Mouse (Mus musculus): ENCODE measurements around the gene Dhx34. TPM values are rescaled to one million over a fixed set of nuclear protein-coding genes. Genes with fewer than 3 reads are reported as not detected.

Dhx34 gene
- total RNA-seq, 2 experiments from 2014 or later, result 3.2 to 3.4 TPM

DNA sequence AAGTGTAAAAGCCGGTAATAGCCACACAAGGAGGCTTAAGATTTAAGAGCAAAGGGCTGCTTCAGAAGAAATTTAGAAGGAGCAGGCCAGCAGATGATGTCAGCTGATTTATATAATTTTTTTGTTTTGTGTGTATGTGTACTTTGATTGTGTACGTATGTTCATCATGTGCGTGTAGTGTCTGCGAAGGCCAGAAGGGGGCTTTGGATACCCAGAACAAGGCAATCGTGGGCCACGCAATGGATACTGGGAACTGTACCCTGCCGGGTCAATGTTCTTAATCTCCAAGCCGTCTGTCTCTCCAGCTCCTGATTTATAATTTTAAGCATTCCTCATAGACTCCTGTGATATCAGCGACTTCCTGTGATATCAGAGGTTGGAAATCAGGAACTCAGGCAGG, 60.5 kb downstream of the Dhx34 start:
- DNase-seq, result no peak

DNA sequence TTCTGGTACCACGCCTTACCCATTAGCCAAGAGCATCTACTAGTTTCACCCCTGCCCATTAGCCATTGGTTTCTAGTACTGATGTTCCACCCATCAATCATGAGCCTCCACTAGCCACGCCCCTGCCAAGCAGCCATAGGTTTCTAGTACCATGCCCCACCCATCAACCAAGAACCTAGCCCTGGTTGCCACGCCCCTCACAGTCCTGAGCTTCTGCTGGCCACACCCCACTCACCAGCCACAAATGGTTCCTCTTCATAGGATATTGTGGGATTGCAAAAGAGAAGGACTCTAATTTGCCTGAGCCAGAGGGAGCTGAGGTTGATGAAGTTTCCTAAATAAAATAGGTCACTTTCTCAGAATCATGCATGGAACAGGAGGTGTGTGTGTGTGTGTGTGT, 61.1 kb downstream of the Dhx34 start:
- no peak for DNase-seq

- DNase-seq, result no peak
Observed at GRCm38 (mm10) chr7:16158735-16159134, 63.1 kb downstream of the Dhx34 start.

GRCm38 (mm10) chr7:16156105-16156714, 65.6 kb downstream of the Dhx34 start:
- no peak for DNase-seq

- no peak for DNase-seq
Observed at GRCm38 (mm10) chr7:16155132-16155872, 66.5 kb downstream of the Dhx34 start.

DNA sequence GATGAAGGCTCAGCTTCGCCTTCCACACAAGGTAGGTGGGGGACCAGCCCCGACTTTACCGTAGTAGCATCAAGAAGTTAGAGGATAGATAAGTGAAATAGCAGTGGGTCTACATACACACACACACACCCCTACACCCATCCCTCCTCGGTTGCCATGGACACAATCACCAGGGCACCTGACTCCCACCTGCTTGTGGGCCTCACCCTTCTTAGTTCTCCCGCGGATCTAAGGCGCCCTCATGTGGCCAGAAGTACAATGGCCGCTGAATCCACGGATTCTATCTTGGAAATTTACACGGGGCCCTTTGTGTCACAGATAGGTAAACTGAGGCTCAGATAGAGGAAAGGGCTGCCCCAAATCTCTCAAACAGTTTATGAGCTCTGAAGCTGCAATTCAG, 68.3 kb downstream of the Dhx34 start:
- no peak for DNase-seq

- no peak for DNase-seq
Observed at GRCm38 (mm10) chr7:16150191-16151145, 71.4 kb downstream of the Dhx34 start.

- DNase-seq, result no peak
Observed at GRCm38 (mm10) chr7:16149241-16149640, 72.6 kb downstream of the Dhx34 start.

DNA sequence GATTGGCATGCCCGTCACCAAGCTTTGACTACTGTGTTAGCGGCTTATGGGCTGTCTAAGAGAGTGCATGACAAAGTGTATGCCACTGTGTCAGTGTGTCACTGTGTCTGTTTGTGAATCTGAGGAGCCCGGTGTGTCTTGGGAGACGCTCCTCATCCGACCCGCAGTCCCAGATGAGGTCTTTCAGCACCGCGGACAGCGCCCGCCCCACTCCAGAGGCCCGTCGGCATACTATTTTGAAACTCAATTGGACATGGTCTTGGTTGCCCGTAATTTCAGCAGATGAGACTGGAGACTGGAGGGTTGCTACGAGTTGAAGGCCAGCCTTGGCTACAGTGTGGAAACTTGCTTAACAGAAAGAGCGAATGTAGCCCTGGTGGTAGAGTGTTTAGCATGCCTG, 74.2 kb downstream of the Dhx34 start:
- DNase-seq, result no peak

Other genes with a start within 250 kb of the Dhx34 start
- 1 to 10 TPM; 5.1 to 6.1 TPM for gene Bicra, start 174.1 kb downstream of the Dhx34 start, total RNA-seq (2021)
- not detected for gene Zfp541, start 160.2 kb downstream of the Dhx34 start, total RNA-seq (2021)
- 100 to 1,000 TPM in 1 of 2 experiments, 10 to 100 TPM in 1; 71.2 to 105 TPM for gene Napa, start 123.6 kb downstream of the Dhx34 start, total RNA-seq (2021)
- gene Kptn, start 102.1 kb downstream of the Dhx34 start, total RNA-seq (2021), result 10 to 100 TPM; 10.7 to 11.1 TPM
- gene Slc8a2, start 92.2 kb downstream of the Dhx34 start, total RNA-seq (2021), result under 1 TPM; 0.15 to 0.16 TPM
- 1 to 10 TPM in 1 of 2 experiments, under 1 TPM in 1; 0.97 to 1.9 TPM for gene Meis3, start 46.9 kb downstream of the Dhx34 start, total RNA-seq (2021)
- gene C5ar2, start 22.1 kb upstream of the Dhx34 start, total RNA-seq (2021), result under 1 TPM; 0.13 to 0.23 TPM
- gene C5ar1, start 37.5 kb upstream of the Dhx34 start, total RNA-seq (2021), result 1 to 10 TPM; 1.6 to 2.9 TPM
- 10 to 100 TPM; 13.1 to 13.2 TPM for gene Inafm1, start 51.6 kb upstream of the Dhx34 start, total RNA-seq (2021)
- gene Ccdc9, start 64.8 kb upstream of the Dhx34 start, total RNA-seq (2021), result 10 to 100 TPM; 29.1 to 36.9 TPM
- 1 to 10 TPM; 1.7 to 2.4 TPM for gene Bbc3, start 86.4 kb upstream of the Dhx34 start, total RNA-seq (2021)
- 10 to 100 TPM; 25.2 to 26.4 TPM for gene Sae1, start 165.8 kb upstream of the Dhx34 start, total RNA-seq (2021)
- gene Zc3h4, start 178.9 kb upstream of the Dhx34 start, total RNA-seq (2021), result 10 to 100 TPM; 22.4 to 25.6 TPM
- 10 to 100 TPM; 37.4 to 39.4 TPM for gene Tmem160, start 230.7 kb upstream of the Dhx34 start, total RNA-seq (2021)

Data from gastrocnemius, postnatal 25 days (tissue).